Mouse (Mus musculus) limb, embryonic 13.5 days (tissue): ENCODE results near the gene Pgap2. TPM values are rescaled to one million over a fixed set of nuclear protein-coding genes. Genes with fewer than 3 reads are reported as not detected.

Experiments used
- ATAC-seq: fragments of 200-750 bp; cut with Nextera tagmentation; 2 replicates; pipeline ENCODE4 v1.8.0; 2017; ENCODE audit warnings: low read depth, moderate number of reproducible peaks, moderate TSS enrichment; ENCODE audit not compliant: low FRiP score
- H3K27ac ChIP-seq: fragments of 300-500 bp; sonication (generic); 2 replicates; pipeline ENCODE4 v1.5.1; 2015; ENCODE audit warnings: inconsistent platforms, mild to moderate bottlenecking, moderate library complexity
- H3K27me3 ChIP-seq: fragments of 300-500 bp; sonication (generic); 2 replicates; pipeline ENCODE4 v1.6.1; 2015; ENCODE audit warnings: mild to moderate bottlenecking, inconsistent platforms
- H3K36me3 ChIP-seq: fragments of 300-500 bp; sonication (generic); 2 replicates; pipeline ENCODE4 v1.6.1; 2015; ENCODE audit warnings: inconsistent platforms, mild to moderate bottlenecking, moderate library complexity
- H3K4me1 ChIP-seq: fragments of 300-500 bp; sonication (generic); 2 replicates; pipeline ENCODE4 v1.6.1; 2015; ENCODE audit warnings: inconsistent platforms
- H3K4me2 ChIP-seq: fragments of 300-500 bp; sonication (generic); replicated peaks from 2 replicates; pipeline ENCODE4 v1.6.1; 2015; ENCODE audit warnings: inconsistent platforms, mild to moderate bottlenecking, moderate library complexity
- H3K4me3 ChIP-seq: fragments of 300-500 bp; sonication (generic); 2 replicates; pipeline ENCODE4 v1.5.1; 2015; ENCODE audit warnings: moderate library complexity, mild to moderate bottlenecking, inconsistent platforms
- H3K9ac ChIP-seq: fragments of 300-500 bp; sonication (generic); 2 replicates; pipeline ENCODE4 v1.6.1; 2015; ENCODE audit warnings: mild to moderate bottlenecking, inconsistent platforms
- H3K9me3 ChIP-seq: fragments of 300-500 bp; sonication (generic); 2 replicates; pipeline ENCODE4 v1.6.1; 2016; ENCODE audit warnings: inconsistent platforms
- WGBS: fragments of 180-500 bp; shearing (Covaris S2); methylation state at CpG from one replicate; pipeline ENCODE4 v1.1.7; 2015; 5-methylcytosine and 5-hydroxymethylcytosine counted together
- polyA plus RNA-seq: library from polyadenylated mRNA; unstranded; fragments of >200 nt; fragmentation: Nextera tagmentation; extraction: Ambion mirVana; gene quantifications from 2 replicates; pipeline ENCODE4 v1.2.1, GENCODE M21; 2015

The Pgap2 gene
- polyA plus RNA-seq, 1 experiment from 2014 or later, result 88.6 TPM

DNA sequence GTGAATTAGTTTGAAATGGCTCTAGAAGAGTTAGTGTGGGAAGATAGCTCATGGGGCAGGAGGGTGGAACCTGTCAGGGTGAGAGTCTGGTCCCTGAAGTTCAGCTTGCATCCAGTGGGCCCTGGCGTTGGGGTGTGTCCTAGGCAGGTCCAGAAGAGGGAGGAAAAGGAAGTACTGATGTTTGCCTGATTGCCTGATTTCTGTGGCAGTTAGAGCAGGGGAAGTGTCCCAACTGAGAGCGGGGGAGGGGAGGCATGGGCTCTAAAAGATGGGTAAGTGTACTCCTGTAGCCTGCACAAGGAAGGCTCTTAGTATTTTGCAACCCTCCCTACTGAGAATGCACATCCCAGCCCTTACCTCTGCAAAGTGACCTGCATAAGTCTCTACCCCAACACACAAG is 33.9 kb downstream of the Pgap2 start:
- H3K4me1 ChIP-seq, result peaks cover 42% of the 10 kb centered on the region
- H3K27ac ChIP-seq, result no peak overlapping the region
- H3K4me2 ChIP-seq, result no peak overlapping the region
- H3K9me3 ChIP-seq, result no peaks in the 10 kb centered on the region
- peaks cover 36% of the 10 kb centered on the region for H3K36me3 ChIP-seq
- no peaks in the 10 kb centered on the region for H3K27me3 ChIP-seq
- no peak for ATAC-seq
- no peak overlapping the region for H3K9ac ChIP-seq
- no peak overlapping the region for H3K4me3 ChIP-seq
- 70% methylated on average over 2 of the region's 2 CpGs for WGBS

DNA sequence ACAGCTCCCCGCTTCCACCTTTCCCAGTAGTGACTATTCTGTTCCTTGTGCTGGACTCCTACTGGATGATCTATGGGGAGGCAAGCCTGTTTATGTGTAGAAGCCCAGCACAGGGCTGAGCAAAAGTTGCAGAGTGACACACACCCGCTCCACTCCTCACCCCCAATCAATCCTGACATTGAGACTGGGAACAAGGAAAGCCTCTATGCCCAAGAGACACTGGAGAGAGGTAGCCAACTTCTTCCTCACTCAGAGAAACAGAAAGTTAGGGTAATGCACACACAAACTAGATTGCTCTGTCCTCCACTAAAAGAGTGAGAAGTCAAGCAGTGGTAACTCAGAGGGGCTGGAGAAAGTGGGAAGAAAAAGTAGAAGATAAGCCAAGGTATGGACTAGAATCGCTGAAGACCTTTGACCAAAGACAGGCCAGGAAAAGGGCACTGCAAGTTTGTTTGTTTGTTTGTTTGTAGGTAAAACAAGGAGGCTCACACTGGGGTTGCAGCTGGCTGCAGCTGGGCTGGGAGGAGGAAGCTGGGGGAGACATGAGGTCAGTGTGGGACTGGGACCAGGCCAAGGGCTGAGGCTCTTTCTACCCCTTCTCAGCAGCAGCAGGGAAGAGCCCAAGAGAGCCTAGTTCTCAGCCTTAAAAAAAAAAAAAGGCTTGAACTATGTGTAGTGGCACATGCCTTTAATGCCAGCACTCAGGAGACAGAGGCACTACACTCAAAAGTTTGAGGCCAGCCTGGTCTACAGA is 35.0 kb downstream of the Pgap2 start:
- WGBS, result 88% methylated on average over 3 of the region's 3 CpGs

DNA sequence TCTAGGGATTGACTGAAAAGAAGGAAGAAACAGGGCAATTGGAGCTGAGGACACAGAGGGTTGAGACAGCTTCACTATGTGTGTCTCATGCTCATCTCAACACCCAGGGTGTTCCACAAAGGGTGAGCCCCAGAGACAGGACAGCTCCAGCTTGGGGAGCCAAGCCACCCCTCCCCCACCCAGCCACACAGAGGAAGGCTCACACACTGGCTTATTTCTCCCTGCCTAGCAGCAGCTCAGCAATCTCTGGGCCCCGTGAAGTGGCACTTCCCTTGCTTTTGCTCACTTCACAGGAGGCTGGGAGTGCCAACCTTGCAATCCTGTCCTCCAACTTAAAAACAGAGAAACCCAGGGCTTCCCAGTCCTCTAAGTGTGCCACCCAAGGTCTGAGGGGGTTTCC is 35.8 kb downstream of the Pgap2 start:
- no peak for ATAC-seq
- no peak overlapping the region for H3K4me3 ChIP-seq
- 0 out of 2 replicates have a peak overlapping the region, but pooled peaks have one; percentile 12 for H3K27ac ChIP-seq

More for the DNA sequence above, 35.0 kb downstream of the Pgap2 start:
- ATAC-seq, result no peak
- Histone ChIP-seq H3K4me2 (no peak overlapping the region), H3K9me3 (no peaks in the 10 kb centered on the region), H3K4me1 (peaks cover 45% of the 10 kb centered on the region), H3K27me3 (no peaks in the 10 kb centered on the region), H3K27ac (no peak overlapping the region), H3K36me3 (peaks cover 25% of the 10 kb centered on the region), H3K4me3 (no peak overlapping the region), H3K9ac (no peak overlapping the region)

DNA sequence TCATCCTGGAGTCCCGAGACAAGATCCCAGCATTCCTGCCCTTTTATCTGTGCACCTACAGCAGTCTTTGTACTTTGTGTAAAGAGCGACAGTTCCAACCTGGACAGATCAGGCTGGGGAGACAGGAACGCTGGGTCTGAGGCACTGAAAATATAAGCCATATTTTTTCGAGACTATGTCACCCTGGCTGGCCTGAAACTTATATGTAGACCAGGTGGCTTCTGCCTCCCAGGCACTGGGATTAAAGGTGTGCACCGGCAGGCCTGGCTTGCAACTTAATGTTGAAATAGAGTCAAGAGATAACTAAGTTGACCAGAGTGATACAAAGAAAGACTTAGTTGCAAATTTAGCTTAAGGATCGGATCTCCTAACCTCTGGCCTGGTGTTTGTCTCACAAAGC is 36.3 kb downstream of the Pgap2 start:
- Histone ChIP-seq H3K27ac (no peak overlapping the region), H3K36me3 (peaks cover 12% of the 10 kb centered on the region), H3K4me2 (no peak overlapping the region), H3K9ac (peak overlapping the region; percentile 51), H3K27me3 (no peaks in the 10 kb centered on the region), H3K9me3 (no peaks in the 10 kb centered on the region), H3K4me3 (no peak overlapping the region), H3K4me1 (peaks cover 48% of the 10 kb centered on the region)
- no peak for ATAC-seq
- 46% methylated on average over 6 of the region's 6 CpGs for whole genome bisulfite sequencing

More for the DNA sequence above, 35.8 kb downstream of the Pgap2 start:
- no peaks in the 10 kb centered on the region for H3K27me3 ChIP-seq
- H3K9ac ChIP-seq, result peak overlapping the region; percentile 51
- H3K36me3 ChIP-seq, result peaks cover 17% of the 10 kb centered on the region
- no peaks in the 10 kb centered on the region for H3K9me3 ChIP-seq
- H3K4me1 ChIP-seq, result peaks cover 45% of the 10 kb centered on the region
- WGBS, result 11% methylated on average over 1 of the region's 1 CpGs
- no peak overlapping the region for H3K4me2 ChIP-seq

DNA sequence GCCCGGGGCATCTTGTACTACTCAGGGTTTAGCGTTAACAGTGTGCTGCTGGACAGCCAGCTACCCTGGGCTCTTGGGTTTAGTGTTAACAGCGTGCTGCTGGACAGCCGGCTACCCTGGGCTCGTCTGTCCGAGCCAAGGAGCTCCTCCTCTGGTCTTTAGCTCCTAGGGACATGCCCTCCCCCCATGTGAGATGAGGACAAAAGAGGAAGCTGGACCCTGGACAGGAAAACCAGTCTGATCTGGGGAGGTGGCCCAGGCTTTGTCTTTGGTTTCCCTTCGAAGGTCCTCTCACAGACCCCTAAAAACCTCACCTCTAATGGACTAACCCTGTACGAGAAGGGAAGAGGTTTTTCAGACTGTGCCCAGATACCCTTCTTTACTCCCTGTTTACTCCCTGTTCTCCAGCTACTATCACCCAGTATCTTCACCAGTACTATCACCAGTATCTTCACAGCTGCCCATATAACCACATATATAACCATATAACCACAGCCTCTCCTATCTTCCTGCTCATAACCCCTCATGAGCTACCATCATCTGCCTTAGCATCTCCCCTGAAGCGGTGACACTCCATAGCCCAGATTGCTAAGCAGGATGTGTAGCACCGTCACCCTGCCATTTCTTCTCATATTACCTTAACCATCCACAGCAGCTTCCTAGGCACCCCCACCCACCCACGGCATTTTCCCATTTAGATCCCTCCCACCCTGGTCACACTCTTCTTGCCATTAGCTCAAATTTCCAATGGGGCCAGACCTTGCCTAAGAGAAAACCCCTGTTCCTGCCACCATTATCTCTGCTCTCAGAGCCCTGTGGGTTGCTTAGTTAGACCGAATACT is 37.2 kb downstream of the Pgap2 start:
- no peak overlapping the region for H3K27ac ChIP-seq
- 42% methylated on average over 12 of the region's 12 CpGs for WGBS
- ATAC-seq, result no peak
- no peaks in the 10 kb centered on the region for H3K27me3 ChIP-seq
- peak overlapping the region; percentile 79 for H3K4me3 ChIP-seq
- no peaks in the 10 kb centered on the region for H3K9me3 ChIP-seq
- peak overlapping the region; percentile 85; the same call in 1 of the 2 replicates for H3K9ac ChIP-seq
- H3K4me2 ChIP-seq, result peak overlapping the region; percentile 87
- peaks cover 49% of the 10 kb centered on the region for H3K4me1 ChIP-seq
- 0 out of 2 replicates have a peak, but pooled peaks cover 4% of the 10 kb centered on the region for H3K36me3 ChIP-seq

DNA sequence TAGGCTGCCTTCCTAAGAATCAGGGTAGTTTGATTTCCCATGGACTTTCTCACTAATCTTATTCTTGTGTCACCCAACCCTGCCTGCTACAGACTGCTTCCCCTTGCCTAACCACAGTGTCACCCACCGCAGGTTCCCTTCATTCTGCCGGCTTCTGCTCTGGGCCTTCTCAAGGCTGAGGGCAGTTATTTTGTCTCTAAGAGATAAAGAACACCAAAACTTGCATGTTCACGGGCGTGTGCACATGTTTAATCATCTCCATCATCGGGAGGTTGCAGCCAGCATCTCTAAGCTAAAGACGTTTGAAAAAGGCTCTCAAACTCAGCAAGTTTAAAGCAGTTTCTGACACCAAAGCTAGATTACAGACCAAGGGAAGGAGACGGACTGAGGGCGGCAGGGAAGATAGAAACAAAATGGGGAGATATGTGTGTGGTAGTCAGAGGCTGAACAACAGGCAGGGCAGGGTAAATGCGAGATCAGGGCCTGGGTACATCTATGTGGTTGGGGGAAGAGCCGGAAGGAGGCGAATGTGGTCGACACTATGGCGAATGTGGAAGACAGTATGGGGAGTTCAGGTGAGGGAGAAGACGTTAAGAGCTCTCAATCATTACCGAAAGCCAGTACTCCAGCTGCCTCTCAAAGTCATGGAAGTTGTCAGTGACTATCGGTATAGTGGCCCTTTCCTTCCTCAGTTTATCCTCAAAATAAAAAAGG is 38.8 kb downstream of the Pgap2 start:
- no peaks in the 10 kb centered on the region for H3K27me3 ChIP-seq
- H3K9ac ChIP-seq, result peak overlapping the region; percentile 85
- no peaks in the 10 kb centered on the region for H3K9me3 ChIP-seq
- H3K4me2 ChIP-seq, result peak overlapping the region; percentile 87
- peak overlapping the region; percentile 79 for H3K4me3 ChIP-seq
- 0 out of 2 replicates have a peak, but pooled peaks cover 3% of the 10 kb centered on the region for H3K36me3 ChIP-seq
- ATAC-seq, result no peak
- peak overlapping the region; percentile 98; the same call in 1 of the 2 replicates for H3K27ac ChIP-seq
- WGBS, result 24% methylated on average over 16 of the region's 16 CpGs
- peaks cover 49% of the 10 kb centered on the region for H3K4me1 ChIP-seq

DNA sequence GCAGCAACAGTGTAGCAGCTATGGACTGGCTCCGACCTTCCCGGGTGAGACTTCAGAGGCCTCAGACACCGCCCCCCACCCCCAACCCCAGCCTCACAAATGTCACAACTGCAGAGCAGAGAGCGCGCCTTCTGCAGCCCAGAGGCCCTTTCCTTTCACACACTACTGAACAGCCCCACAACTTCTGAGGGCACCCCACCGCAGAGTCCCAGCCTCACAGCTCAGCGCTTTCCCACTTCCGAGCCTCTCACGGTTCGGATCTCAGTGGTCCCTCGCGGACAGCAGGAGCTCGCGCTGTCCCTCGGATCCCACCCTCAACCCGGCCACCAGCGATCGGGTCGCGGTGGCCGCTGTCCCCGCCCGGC is 39.5 kb downstream of the Pgap2 start:
- Histone ChIP-seq H3K27ac (peak overlapping the region; percentile 98), H3K36me3 (0 out of 2 replicates have a peak, but pooled peaks cover 3% of the 10 kb centered on the region), H3K4me3 (peak overlapping the region; percentile 79), H3K27me3 (no peaks in the 10 kb centered on the region), H3K9ac (peak overlapping the region; percentile 85), H3K4me1 (peaks cover 49% of the 10 kb centered on the region), H3K9me3 (no peaks in the 10 kb centered on the region), H3K4me2 (peak overlapping the region; percentile 87)
- under 1% methylated on average over 23 of the region's 23 CpGs for WGBS
- peak; percentile 40 for ATAC-seq

DNA sequence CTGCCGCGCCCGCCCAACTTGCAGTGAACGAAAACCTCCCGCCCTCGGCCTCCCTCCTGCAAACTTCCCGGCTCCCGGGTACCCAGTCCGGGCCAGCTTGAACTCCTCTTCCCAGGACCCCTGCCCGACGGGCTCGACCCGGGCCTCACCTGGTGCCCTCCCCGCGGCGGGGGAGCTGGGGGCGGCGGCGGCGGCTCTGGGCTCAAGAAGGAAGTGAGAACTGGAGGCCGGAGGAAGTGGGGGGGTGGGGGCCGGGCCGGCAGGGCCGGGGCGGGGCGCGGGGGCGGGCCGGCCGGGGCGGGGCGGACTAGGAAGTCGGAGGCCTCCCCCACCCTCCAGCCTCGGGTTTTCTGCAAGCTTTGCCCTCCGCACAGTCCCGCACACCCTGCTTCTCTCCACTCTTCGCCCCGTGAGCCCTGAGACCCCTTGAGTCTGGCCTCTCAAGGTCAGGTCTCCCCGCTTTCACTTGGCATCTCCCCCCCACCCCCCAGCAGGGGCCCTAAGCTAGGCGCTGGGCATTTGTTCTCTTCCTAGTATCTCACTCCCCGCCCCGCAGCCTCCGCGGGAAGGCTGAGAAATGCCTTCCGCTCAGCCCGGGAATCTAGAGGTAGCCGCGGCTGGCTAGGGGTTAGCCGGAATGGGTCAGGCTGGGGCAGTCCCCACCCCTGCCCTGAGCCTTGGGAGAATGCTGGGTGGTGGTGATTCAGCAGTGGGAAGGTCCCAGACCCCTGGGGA is 40.1 kb downstream of the Pgap2 start:
- Histone ChIP-seq H3K4me1 (peaks cover 44% of the 10 kb centered on the region), H3K9ac (peak overlapping the region; percentile 85), H3K27me3 (no peaks in the 10 kb centered on the region), H3K4me2 (peak overlapping the region; percentile 87), H3K36me3 (no peaks in the 10 kb centered on the region), H3K9me3 (no peaks in the 10 kb centered on the region), H3K27ac (peak overlapping the region; percentile 98), H3K4me3 (peak overlapping the region; percentile 79)
- ATAC-seq, result peak; percentile 87
- under 1% methylated on average over 31 of the region's 49 CpGs for WGBS

DNA sequence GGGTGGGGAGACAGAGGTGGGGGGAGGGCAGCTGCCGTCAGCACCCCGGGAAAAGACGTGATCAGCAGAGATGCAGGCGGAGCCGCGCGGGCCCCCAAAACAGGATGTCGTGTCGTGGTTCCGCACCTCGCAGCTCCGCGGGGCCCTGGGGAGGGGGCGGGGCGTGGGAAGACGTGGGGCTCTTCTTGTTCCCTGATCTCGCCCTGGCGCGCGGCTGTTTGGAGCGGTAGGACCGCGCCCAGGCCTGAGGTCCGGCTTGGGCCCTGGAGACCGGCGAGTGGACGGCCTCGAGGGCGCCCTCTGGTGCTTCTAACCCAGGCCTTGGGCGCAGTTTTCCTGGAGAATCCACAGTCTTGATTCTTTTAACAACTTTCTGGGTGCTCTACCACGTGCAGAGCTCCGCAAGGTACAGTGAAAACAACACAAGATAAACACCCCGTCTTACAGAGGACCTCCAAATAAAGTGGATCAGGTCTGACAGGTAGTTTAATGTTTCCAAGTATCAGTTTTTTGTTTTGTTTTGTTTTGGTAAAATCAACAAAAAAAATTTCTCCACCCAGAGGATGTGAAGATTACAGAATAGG is 40.7 kb downstream of the Pgap2 start:
- peak; percentile 77 for ATAC-seq
- peak overlapping the region; percentile 85 for H3K9ac ChIP-seq
- no peaks in the 10 kb centered on the region for H3K27me3 ChIP-seq
- no peaks in the 10 kb centered on the region for H3K36me3 ChIP-seq
- H3K4me1 ChIP-seq, result peaks cover 39% of the 10 kb centered on the region
- under 1% methylated on average over 33 of the region's 33 CpGs for WGBS
- peak overlapping the region; percentile 98 for H3K27ac ChIP-seq
- peak overlapping the region; percentile 79 for H3K4me3 ChIP-seq
- peak overlapping the region; percentile 87 for H3K4me2 ChIP-seq
- no peaks in the 10 kb centered on the region for H3K9me3 ChIP-seq

DNA sequence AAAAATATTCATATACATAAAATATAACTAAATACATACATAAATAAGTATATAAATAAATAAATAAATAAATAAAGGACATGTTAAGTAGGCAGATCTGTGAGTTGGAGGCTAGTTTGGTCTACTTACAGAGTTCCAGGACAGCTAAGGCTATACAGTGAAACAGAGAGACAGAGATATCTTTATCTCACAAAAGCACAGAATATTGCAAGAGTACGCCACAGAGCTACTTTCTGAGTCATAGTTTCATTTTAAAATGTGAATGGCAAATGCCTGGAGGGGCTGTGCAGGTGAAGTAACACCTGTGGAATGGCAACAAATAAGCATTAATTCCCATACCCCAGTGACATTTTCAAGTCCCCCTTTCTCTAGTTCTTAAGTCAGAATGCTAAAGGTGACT is 43.6 kb downstream of the Pgap2 start:
- ATAC-seq, result no peak

DNA sequence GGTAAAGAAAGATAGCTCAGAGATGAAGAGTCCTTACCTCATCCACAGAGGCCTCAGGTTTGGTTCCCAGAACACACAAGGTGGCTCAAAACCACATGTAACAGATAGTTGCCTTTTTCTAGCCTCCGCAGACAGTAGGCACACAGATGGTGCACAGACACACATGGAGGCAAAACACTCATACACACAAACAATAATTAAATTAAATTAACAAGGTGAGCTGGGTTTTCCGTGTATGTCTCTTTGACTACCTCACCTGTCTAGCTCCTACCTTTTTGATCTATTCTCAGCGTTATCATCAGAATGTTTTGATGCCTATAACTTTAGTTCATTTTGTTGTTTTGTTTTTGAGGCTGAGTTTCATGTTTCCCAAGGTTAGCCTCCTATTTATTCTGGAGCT is 45.9 kb downstream of the Pgap2 start, which contains the start of gene Rhog:
TSS of gene Rhog (minus strand) at position 101 of the 400 bp plus-strand sequence.
- peaks cover 4% of the 10 kb centered on the region; the same call in 1 of the 2 replicates for H3K4me1 ChIP-seq
- no peak within 1 kb of the TSS for H3K4me3 ChIP-seq
- WGBS, result 70% methylated on average over 3 of the region's 3 CpGs
- H3K27me3 ChIP-seq, result no peaks in the 10 kb centered on the region
- H3K36me3 ChIP-seq, result no peaks in the 10 kb centered on the region
- no peak within 1 kb of the TSS for H3K4me2 ChIP-seq
- no peaks in the 10 kb centered on the region for H3K9me3 ChIP-seq
- ATAC-seq, result no peak
- H3K9ac ChIP-seq, result no peak within 1 kb of the TSS
- H3K27ac ChIP-seq, result no peak within 1 kb of the TSS

More for the DNA sequence above, 43.6 kb downstream of the Pgap2 start:
- H3K27me3 ChIP-seq, result no peaks in the 10 kb centered on the region
- no peak overlapping the region for H3K9ac ChIP-seq
- H3K4me3 ChIP-seq, result no peak overlapping the region
- H3K4me2 ChIP-seq, result no peak overlapping the region
- H3K36me3 ChIP-seq, result no peaks in the 10 kb centered on the region
- H3K27ac ChIP-seq, result no peak overlapping the region
- H3K4me1 ChIP-seq, result peaks cover 10% of the 10 kb centered on the region
- H3K9me3 ChIP-seq, result no peaks in the 10 kb centered on the region
- 91% methylated on average over 1 of the region's 1 CpGs for WGBS
